Mouse (Mus musculus): ENCODE data around the gene Rsc1a1. TPM values are rescaled to one million over a fixed set of nuclear protein-coding genes. Genes with fewer than 3 reads are reported as not detected.

The Rsc1a1 gene
- polyA plus RNA-seq, 1 experiment from 2014 or later = 1.9 TPM

DNA sequence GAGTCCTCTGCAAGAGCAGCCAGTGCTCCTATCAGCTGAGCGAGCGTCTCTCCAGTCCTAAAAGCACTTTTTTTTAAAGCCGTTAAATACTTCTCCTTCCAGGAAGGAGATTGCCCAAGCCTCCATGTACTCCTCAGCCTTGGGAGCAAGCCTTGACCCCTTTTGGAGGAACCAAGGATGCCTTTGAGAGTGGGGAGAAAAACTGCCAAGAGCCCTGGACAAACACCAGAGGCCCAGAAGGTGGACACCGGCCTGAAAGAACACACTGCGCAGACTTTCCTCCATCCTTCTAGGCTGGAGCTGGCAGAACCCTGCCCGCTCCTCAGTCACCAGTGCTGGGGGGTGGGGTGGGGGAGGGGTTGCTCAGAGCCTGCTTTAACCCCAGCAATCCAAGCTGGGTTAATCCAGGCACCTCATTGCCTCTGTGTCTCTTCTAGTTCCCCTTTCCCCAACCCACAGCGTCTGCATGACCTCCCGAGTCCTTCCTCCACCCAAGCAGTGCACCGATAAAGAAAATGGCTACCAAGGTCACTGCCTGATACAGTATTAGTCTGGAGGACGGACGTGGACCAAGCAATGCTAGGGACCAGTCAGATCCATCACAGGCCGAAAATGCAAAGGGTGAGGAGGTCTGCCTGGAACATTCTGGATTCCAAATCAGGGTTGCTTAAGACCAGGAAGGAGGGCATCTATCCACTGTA, 29.3 kb downstream of the Rsc1a1 start:
- ATAC-seq (ENCODE audit: low read depth) (no peak), DNase-seq (ENCODE audit: low spot score) (no peak)
- no peak overlapping the region for H3K4me3 ChIP-seq (ENCODE audit: low read depth, low read length)
- H3K9ac ChIP-seq (ENCODE audit: low read depth, low read length) = no peak overlapping the region
- 89% methylated on average over 12 of the region's 12 CpGs for WGBS
- H3K4me2 ChIP-seq (ENCODE audit: low read depth, low read length) = no peak overlapping the region
- no peaks in the 10 kb centered on the region for H3K4me1 ChIP-seq (ENCODE audit: control insufficient read depth, insufficient read depth, low read length)
- H3K27me3 ChIP-seq (replicated peaks; ENCODE audit: control insufficient read depth, insufficient read depth, low read length) = no peaks in the 10 kb centered on the region
- H3K9me3 ChIP-seq (ENCODE audit: control insufficient read depth, low read length) = no peaks in the 10 kb centered on the region
- H3K27ac ChIP-seq (replicated peaks; ENCODE audit: low read depth, low read length) = no peak overlapping the region
- peaks cover 43% of the 10 kb centered on the region for H3K36me3 ChIP-seq (ENCODE audit: control insufficient read depth, insufficient read depth, low read length)

GRCm38 (mm10) chr4:141654509-141654908, 30.9 kb downstream of the Rsc1a1 start:
- Histone ChIP-seq H3K27ac (replicated peaks; ENCODE audit: low read depth, low read length) (no peak overlapping the region), H3K4me2 (ENCODE audit: low read depth, low read length) (no peak overlapping the region), H3K4me3 (ENCODE audit: low read depth, low read length) (no peak overlapping the region), H3K4me1 (ENCODE audit: control insufficient read depth, insufficient read depth, low read length) (no peaks in the 10 kb centered on the region; the same call in 1 of the 2 replicates), H3K9me3 (ENCODE audit: control insufficient read depth, low read length) (no peaks in the 10 kb centered on the region), H3K36me3 (ENCODE audit: control insufficient read depth, insufficient read depth, low read length) (peaks cover 30% of the 10 kb centered on the region), H3K27me3 (replicated peaks; ENCODE audit: control insufficient read depth, insufficient read depth, low read length) (no peaks in the 10 kb centered on the region), H3K9ac (ENCODE audit: low read depth, low read length) (no peak overlapping the region)
- ATAC-seq (ENCODE audit: low read depth) (no peak), DNase-seq (ENCODE audit: low spot score) (no peak)
- 91% methylated on average over 6 of the region's 6 CpGs for WGBS

GRCm38 (mm10) chr4:141653813-141654212, 31.6 kb downstream of the Rsc1a1 start:
- Histone ChIP-seq H3K27ac (replicated peaks; ENCODE audit: low read depth, low read length) (no peak overlapping the region), H3K4me3 (ENCODE audit: low read depth, low read length) (no peak overlapping the region), H3K4me2 (ENCODE audit: low read depth, low read length) (no peak overlapping the region), H3K4me1 (ENCODE audit: control insufficient read depth, insufficient read depth, low read length) (no peaks in the 10 kb centered on the region; the same call in 1 of the 2 replicates), H3K9ac (ENCODE audit: low read depth, low read length) (no peak overlapping the region), H3K36me3 (ENCODE audit: control insufficient read depth, insufficient read depth, low read length) (peaks cover 26% of the 10 kb centered on the region), H3K9me3 (ENCODE audit: control insufficient read depth, low read length) (no peaks in the 10 kb centered on the region), H3K27me3 (replicated peaks; ENCODE audit: control insufficient read depth, insufficient read depth, low read length) (no peaks in the 10 kb centered on the region)
- ATAC-seq (ENCODE audit: low read depth) (no peak), DNase-seq (ENCODE audit: low spot score) (no peak)
- 88% methylated on average over 13 of the region's 13 CpGs for WGBS

GRCm38 (mm10) chr4:141653044-141653443, 32.4 kb downstream of the Rsc1a1 start:
- peaks cover 26% of the 10 kb centered on the region for H3K36me3 ChIP-seq (ENCODE audit: control insufficient read depth, insufficient read depth, low read length)

GRCm38 (mm10) chr4:141651944-141652343, 33.5 kb downstream of the Rsc1a1 start:
- DNase-seq (ENCODE audit: low spot score) (no peak), ATAC-seq (ENCODE audit: low read depth) (no peak)
- no peak overlapping the region for H3K27ac ChIP-seq (replicated peaks; ENCODE audit: low read depth, low read length)
- H3K4me2 ChIP-seq (ENCODE audit: low read depth, low read length) = no peak overlapping the region
- no peak overlapping the region for H3K4me3 ChIP-seq (ENCODE audit: low read depth, low read length)
- H3K4me1 ChIP-seq (ENCODE audit: control insufficient read depth, insufficient read depth, low read length) = no peaks in the 10 kb centered on the region; the same call in 1 of the 2 replicates
- no peaks in the 10 kb centered on the region for H3K9me3 ChIP-seq (ENCODE audit: control insufficient read depth, low read length)
- H3K27me3 ChIP-seq (replicated peaks; ENCODE audit: control insufficient read depth, insufficient read depth, low read length) = no peaks in the 10 kb centered on the region
- peaks cover 27% of the 10 kb centered on the region; the same call in 1 of the 2 replicates for H3K36me3 ChIP-seq (ENCODE audit: control insufficient read depth, insufficient read depth, low read length)
- no peak overlapping the region for H3K9ac ChIP-seq (ENCODE audit: low read depth, low read length)
- whole genome bisulfite sequencing = 87% methylated on average over 10 of the region's 10 CpGs

More at GRCm38 (mm10) chr4:141653044-141653443, 32.4 kb downstream of the Rsc1a1 start:
- H3K27me3 ChIP-seq (replicated peaks; ENCODE audit: control insufficient read depth, insufficient read depth, low read length) = no peaks in the 10 kb centered on the region
- ATAC-seq (ENCODE audit: low read depth) (no peak), DNase-seq (ENCODE audit: low spot score) (no peak)
- H3K9me3 ChIP-seq (ENCODE audit: control insufficient read depth, low read length) = no peaks in the 10 kb centered on the region
- H3K9ac ChIP-seq (ENCODE audit: low read depth, low read length) = no peak overlapping the region; the same call in 1 of the 2 replicates
- H3K4me3 ChIP-seq (ENCODE audit: low read depth, low read length) = no peak overlapping the region
- H3K4me1 ChIP-seq (ENCODE audit: control insufficient read depth, insufficient read depth, low read length) = no peaks in the 10 kb centered on the region; the same call in 1 of the 2 replicates
- 89% methylated on average over 8 of the region's 8 CpGs for WGBS
- no peak overlapping the region for H3K27ac ChIP-seq (replicated peaks; ENCODE audit: low read depth, low read length)
- H3K4me2 ChIP-seq (ENCODE audit: low read depth, low read length) = no peak overlapping the region

DNA sequence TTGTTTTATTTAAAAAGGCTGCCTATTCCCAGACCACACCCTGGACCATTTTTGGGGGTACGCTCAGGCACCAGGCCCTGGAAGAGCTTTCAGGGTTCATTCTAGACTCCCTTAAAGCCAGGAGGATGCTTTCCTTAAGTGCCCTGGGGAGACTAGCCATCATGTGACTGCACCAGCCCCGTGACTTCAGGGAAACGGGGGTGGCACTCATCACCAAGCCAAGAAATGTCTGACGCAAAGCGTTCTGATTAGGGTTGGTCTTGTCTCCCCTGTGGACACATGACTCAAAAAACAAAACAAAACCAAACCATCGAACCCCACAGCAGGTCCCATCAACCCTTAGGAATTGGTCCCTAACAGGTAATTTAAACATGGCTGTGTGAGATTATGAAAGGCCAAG, 34.1 kb downstream of the Rsc1a1 start:
- 81% methylated on average over 6 of the region's 6 CpGs for WGBS
- ATAC-seq (ENCODE audit: low read depth) (no peak), DNase-seq (ENCODE audit: low spot score) (no peak)
- Histone ChIP-seq H3K27ac (replicated peaks; ENCODE audit: low read depth, low read length) (no peak overlapping the region), H3K9ac (ENCODE audit: low read depth, low read length) (no peak overlapping the region), H3K36me3 (ENCODE audit: control insufficient read depth, insufficient read depth, low read length) (peaks cover 28% of the 10 kb centered on the region; the same call in 1 of the 2 replicates), H3K4me3 (ENCODE audit: low read depth, low read length) (no peak overlapping the region), H3K27me3 (replicated peaks; ENCODE audit: control insufficient read depth, insufficient read depth, low read length) (no peaks in the 10 kb centered on the region), H3K4me1 (ENCODE audit: control insufficient read depth, insufficient read depth, low read length) (no peaks in the 10 kb centered on the region; the same call in 1 of the 2 replicates), H3K4me2 (ENCODE audit: low read depth, low read length) (no peak overlapping the region), H3K9me3 (ENCODE audit: control insufficient read depth, low read length) (no peaks in the 10 kb centered on the region)

DNA sequence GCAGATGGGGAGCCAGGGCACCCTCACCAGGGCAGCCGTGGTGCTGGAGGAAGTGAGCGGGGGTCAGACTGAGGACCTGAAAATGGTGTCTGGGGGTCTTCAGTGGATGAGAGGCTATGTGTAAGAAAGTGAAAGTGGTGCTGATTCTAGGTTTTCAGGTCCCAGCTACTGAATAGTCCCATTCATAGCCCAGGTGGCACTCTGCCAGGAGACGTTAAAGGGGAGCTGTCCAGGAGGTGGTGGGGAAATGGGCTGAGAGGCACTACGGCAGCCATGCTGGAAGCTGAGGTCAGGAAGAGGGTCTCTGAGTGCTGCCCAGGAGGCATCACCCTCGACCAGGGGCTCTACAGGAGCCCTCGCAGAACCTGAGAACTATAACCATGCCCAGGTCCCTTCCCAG, 36.2 kb downstream of the Rsc1a1 start:
- Histone ChIP-seq H3K27me3 (replicated peaks; ENCODE audit: control insufficient read depth, insufficient read depth, low read length) (no peaks in the 10 kb centered on the region), H3K27ac (replicated peaks; ENCODE audit: low read depth, low read length) (no peak overlapping the region; the same call in 1 of the 2 replicates), H3K4me2 (ENCODE audit: low read depth, low read length) (no peak overlapping the region; the same call in 1 of the 2 replicates), H3K4me1 (ENCODE audit: control insufficient read depth, insufficient read depth, low read length) (no peaks in the 10 kb centered on the region; the same call in 1 of the 2 replicates), H3K9ac (ENCODE audit: low read depth, low read length) (no peak overlapping the region), H3K9me3 (ENCODE audit: control insufficient read depth, low read length) (no peaks in the 10 kb centered on the region), H3K4me3 (ENCODE audit: low read depth, low read length) (no peak overlapping the region), H3K36me3 (ENCODE audit: control insufficient read depth, insufficient read depth, low read length) (peaks cover 25% of the 10 kb centered on the region; the same call in 1 of the 2 replicates)
- no peak for ATAC-seq (ENCODE audit: low read depth)
- peak; percentile 42 for DNase-seq (ENCODE audit: low spot score)
- WGBS = 64% methylated on average over 6 of the region's 6 CpGs

DNA sequence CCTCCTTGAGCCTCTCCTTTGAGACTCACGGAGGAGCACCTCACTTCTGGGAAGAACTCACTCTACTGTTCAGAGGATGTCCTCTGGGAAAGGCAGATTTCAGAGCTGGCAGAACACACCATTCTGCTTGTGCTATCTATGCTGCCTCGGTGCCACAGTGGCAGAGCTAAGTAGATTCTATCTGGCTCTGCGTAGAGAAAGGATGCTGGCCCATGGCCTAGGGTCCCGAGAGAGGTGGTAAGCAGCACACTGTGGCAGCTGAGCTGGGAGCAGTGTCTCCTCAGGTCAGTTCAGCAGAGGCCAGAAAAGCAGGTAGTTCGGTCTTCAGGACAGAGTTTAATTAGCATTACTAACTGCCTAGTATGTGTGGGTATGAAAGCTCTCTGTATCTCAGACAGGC, 37.1 kb downstream of the Rsc1a1 start:
- peaks cover 15% of the 10 kb centered on the region; the same call in 1 of the 2 replicates for H3K36me3 ChIP-seq (ENCODE audit: control insufficient read depth, insufficient read depth, low read length)
- H3K9ac ChIP-seq (ENCODE audit: low read depth, low read length) = no peak overlapping the region
- H3K27ac ChIP-seq (replicated peaks; ENCODE audit: low read depth, low read length) = no peak overlapping the region; the same call in 1 of the 2 replicates
- H3K4me1 ChIP-seq (ENCODE audit: control insufficient read depth, insufficient read depth, low read length) = no peaks in the 10 kb centered on the region; the same call in 1 of the 2 replicates
- no peak overlapping the region for H3K4me2 ChIP-seq (ENCODE audit: low read depth, low read length)
- no peaks in the 10 kb centered on the region for H3K9me3 ChIP-seq (ENCODE audit: control insufficient read depth, low read length)
- H3K4me3 ChIP-seq (ENCODE audit: low read depth, low read length) = no peak overlapping the region
- no peaks in the 10 kb centered on the region for H3K27me3 ChIP-seq (replicated peaks; ENCODE audit: control insufficient read depth, insufficient read depth, low read length)
- no peak for ATAC-seq (ENCODE audit: low read depth)
- 91% methylated on average over 5 of the region's 5 CpGs for WGBS
- DNase-seq (ENCODE audit: low spot score) = no peak

DNA sequence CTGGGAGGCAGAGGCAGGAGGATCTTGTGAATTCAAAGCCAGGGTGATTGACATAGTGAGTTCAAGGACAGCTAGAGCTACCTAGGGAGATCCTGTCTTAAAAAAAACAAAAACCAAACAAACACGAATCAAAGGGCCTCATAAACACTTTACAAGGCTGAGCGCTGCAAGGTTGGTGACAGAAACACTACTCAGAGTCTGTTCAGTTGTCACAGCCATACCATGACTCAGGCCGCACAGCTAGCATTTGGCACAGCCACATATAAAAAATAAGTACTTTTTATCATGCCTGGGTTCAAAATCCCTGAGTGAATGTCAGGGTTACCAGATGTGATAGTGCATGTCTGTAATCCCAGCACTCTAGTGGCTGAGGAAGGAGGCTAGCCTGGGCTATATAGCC, 38.2 kb downstream of the Rsc1a1 start:
- Histone ChIP-seq H3K9me3 (ENCODE audit: control insufficient read depth, low read length) (no peaks in the 10 kb centered on the region), H3K4me2 (ENCODE audit: low read depth, low read length) (no peak overlapping the region), H3K9ac (ENCODE audit: low read depth, low read length) (no peak overlapping the region), H3K4me3 (ENCODE audit: low read depth, low read length) (no peak overlapping the region), H3K27ac (replicated peaks; ENCODE audit: low read depth, low read length) (no peak overlapping the region), H3K27me3 (replicated peaks; ENCODE audit: control insufficient read depth, insufficient read depth, low read length) (no peaks in the 10 kb centered on the region), H3K4me1 (ENCODE audit: control insufficient read depth, insufficient read depth, low read length) (no peaks in the 10 kb centered on the region; the same call in 1 of the 2 replicates), H3K36me3 (ENCODE audit: control insufficient read depth, insufficient read depth, low read length) (peaks cover 17% of the 10 kb centered on the region; the same call in 1 of the 2 replicates)
- 100% methylated on average over 3 of the region's 3 CpGs for WGBS
- DNase-seq (ENCODE audit: low spot score) = no peak
- no peak for ATAC-seq (ENCODE audit: low read depth)
